Mouse (Mus musculus) liver, postnatal 0 days (tissue): ENCODE measurements around the gene Nectin2.

Source experiments
- CTCF ChIP-seq: sonication (generic); IDR thresholded peaks from 2 replicates; pipeline ENCODE4 v1.5.1; 2016; ENCODE audit warnings: antibody characterized with exemption, low read depth
- EP300 ChIP-seq: IDR thresholded peaks from 2 replicates; pipeline ENCODE4 v1.6.1; 2016; ENCODE audit warnings: antibody characterized with exemption, low read depth, mild to moderate bottlenecking

DNA sequence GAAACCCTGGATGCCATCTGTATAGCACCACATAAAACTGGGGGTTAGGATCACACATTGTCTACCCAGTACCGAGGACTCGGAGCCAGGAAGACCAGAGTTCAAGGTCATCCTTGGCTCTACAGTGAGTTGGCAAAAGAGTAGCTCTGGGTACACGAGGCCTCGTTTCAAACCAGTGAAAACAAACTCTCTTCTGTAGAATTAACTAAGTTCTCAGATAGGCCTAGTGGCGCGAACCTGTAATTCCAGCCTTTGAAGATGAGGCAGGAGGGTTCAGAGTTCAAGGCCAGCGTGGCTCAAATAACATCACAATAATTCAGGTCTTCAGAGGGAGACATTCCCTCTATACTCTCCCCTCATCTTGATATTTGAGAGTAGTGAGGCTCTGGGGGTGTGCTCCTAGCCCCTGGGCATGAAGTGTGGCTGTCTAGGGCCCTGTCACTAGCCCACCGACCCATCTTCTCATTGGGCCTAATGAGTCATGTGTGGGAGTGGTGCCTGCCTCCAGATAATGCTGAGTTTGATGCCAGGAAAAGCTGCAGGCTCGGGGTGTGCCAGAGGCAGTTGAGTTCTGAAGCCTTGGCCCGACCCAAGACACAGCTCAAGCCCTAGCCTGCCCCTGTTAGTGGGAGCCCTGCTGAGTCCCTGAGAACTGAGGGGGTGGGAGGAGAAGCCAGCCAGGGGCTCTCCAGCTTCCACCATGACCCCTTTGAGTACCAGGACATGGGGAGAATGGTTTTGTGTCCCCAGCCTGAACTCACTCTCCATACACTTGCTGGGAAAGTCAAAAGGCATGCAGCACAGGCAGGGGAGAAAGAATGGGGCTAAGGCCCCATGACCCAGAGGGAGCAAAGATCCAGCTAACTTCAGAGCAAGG lies 55.7 kb downstream of the Nectin2 start:
- TF ChIP-seq CTCF (no peak), EP300 (no peak)
